Mouse (Mus musculus) neural tube, embryonic 12.5 days (tissue): Measurements from ENCODE around the gene 1520401A03Rik. TPM values are rescaled to one million over a fixed set of nuclear protein-coding genes. Genes with fewer than 3 reads are reported as not detected.

Experiments
- polyA plus RNA-seq: library from polyadenylated mRNA; unstranded; fragments of >200 nt; fragmentation: Nextera tagmentation; extraction: Ambion mirVana; gene quantifications from 2 replicates; pipeline ENCODE4 v1.2.1, GENCODE M21; 2016

The 1520401A03Rik gene
- polyA plus RNA-seq, 1 experiment from 2014 or later: 0.79 TPM

Other genes with a start within 250 kb of the 1520401A03Rik start
- not detected in 2 replicates for gene Vmn2r117, start 243.1 kb downstream of the 1520401A03Rik start, polyA plus RNA-seq
- gene Zfp213, start 158.5 kb downstream of the 1520401A03Rik start, polyA plus RNA-seq: 21.3 and 22.6 TPM in 2 replicates
- gene Zfp13, start 123.3 kb downstream of the 1520401A03Rik start, polyA plus RNA-seq: 23.8 and 26.6 TPM in 2 replicates
- 0.32 TPM in 1 of 2 replicates, not detected in the other for gene Zscan10, start 121.9 kb downstream of the 1520401A03Rik start, polyA plus RNA-seq
- gene Mmp25, start 77.5 kb downstream of the 1520401A03Rik start, polyA plus RNA-seq: 1.6 TPM in 2 replicates
- gene Bicdl2, start 62.3 kb downstream of the 1520401A03Rik start, polyA plus RNA-seq: 0.42 and 0.80 TPM in 2 replicates
- gene Hcfc1r1, start 49.2 kb downstream of the 1520401A03Rik start, polyA plus RNA-seq: 69.2 and 74.4 TPM in 2 replicates
- 54.0 and 57.6 TPM in 2 replicates for gene Thoc6, start 48.9 kb downstream of the 1520401A03Rik start, polyA plus RNA-seq
- gene Tnfrsf12a, start 45.3 kb downstream of the 1520401A03Rik start, polyA plus RNA-seq: 3.1 and 3.9 TPM in 2 replicates
- gene Cldn6, start 43.5 kb downstream of the 1520401A03Rik start, polyA plus RNA-seq: 2.7 and 3.6 TPM in 2 replicates
- 0.74 and 1.9 TPM in 2 replicates for gene Cldn9, start 38.8 kb downstream of the 1520401A03Rik start, polyA plus RNA-seq
- gene Pkmyt1, start 3.6 kb upstream of the 1520401A03Rik start, polyA plus RNA-seq: 32.7 and 34.1 TPM in 2 replicates
- gene Paqr4, start 18.1 kb upstream of the 1520401A03Rik start, polyA plus RNA-seq: 41.7 and 41.8 TPM in 2 replicates
- gene Kremen2, start 23.1 kb upstream of the 1520401A03Rik start, polyA plus RNA-seq: 5.8 and 6.1 TPM in 2 replicates
- 234 and 241 TPM in 2 replicates for gene Flywch1, start 48.8 kb upstream of the 1520401A03Rik start, polyA plus RNA-seq
- gene Flywch2, start 63.3 kb upstream of the 1520401A03Rik start, polyA plus RNA-seq: 47.0 and 47.5 TPM in 2 replicates
- gene Srrm2, start 67.7 kb upstream of the 1520401A03Rik start, polyA plus RNA-seq: 617 and 693 TPM in 2 replicates
- 1,078 and 1,213 TPM in 2 replicates for gene Elob, start 106.4 kb upstream of the 1520401A03Rik start, polyA plus RNA-seq
- not detected in 2 replicates for gene Prss33, start 113.3 kb upstream of the 1520401A03Rik start, polyA plus RNA-seq
- gene Prss32, start 121.1 kb upstream of the 1520401A03Rik start, polyA plus RNA-seq: not detected in 2 replicates
- gene Prss41, start 121.4 kb upstream of the 1520401A03Rik start, polyA plus RNA-seq: 1.2 and 1.7 TPM in 2 replicates
- gene Prss21, start 145.3 kb upstream of the 1520401A03Rik start, polyA plus RNA-seq: not detected in 2 replicates
- not detected in 2 replicates for gene Dcpp1, start 158.1 kb upstream of the 1520401A03Rik start, polyA plus RNA-seq
- not detected in 2 replicates for gene Dcpp2, start 158.1 kb upstream of the 1520401A03Rik start, polyA plus RNA-seq
- gene Dcpp3, start 194.7 kb upstream of the 1520401A03Rik start, polyA plus RNA-seq: not detected in 2 replicates
- gene Sbp, start 218.9 kb upstream of the 1520401A03Rik start, polyA plus RNA-seq: not detected in 2 replicates
- gene Sbpl, start 232.5 kb upstream of the 1520401A03Rik start, polyA plus RNA-seq: not detected in 2 replicates